Mouse (Mus musculus) MEL (cell line): ENCODE measurements around the gene Chst1. TPM values are rescaled to one million over a fixed set of nuclear protein-coding genes. Genes with fewer than 3 reads are reported as not detected.

Experiments used
- DNase-seq: peaks from one replicate; pipeline ENCODE4 v3.0.0; 2011; ENCODE audit warnings: low read depth, low spot score
- H3K27ac ChIP-seq: 2 replicates; pipeline ENCODE4 v1.5.1; 2012; ENCODE audit warnings: low read depth, mild to moderate bottlenecking, control low read depth, low read length, moderate library complexity; ENCODE audit not compliant: control insufficient read depth
- H3K27me3 ChIP-seq, 2 experiments: fragments of 150-350 bp in 1 of 2; sonication (generic) in 1 of 2; 2 replicates each; pipeline ENCODE4 v1.6.1; 2012; ENCODE audit warnings: low read length in 2 of 2, mild to moderate bottlenecking in 2 of 2, improper control_type of control experiment in 1 of 2, moderate library complexity in 1 of 2; ENCODE audit not compliant: insufficient read depth in 2 of 2, control insufficient read depth in 1 of 2
- H3K36me3 ChIP-seq, 2 experiments: 2 replicates each; pipeline ENCODE4 v1.6.1; 2012 to 2014; ENCODE audit warnings: low read length in 2 of 2, improper control_type of control experiment in 1 of 2, inconsistent platforms in 1 of 2, mild to moderate bottlenecking in 1 of 2; ENCODE audit not compliant: insufficient read depth in 2 of 2, control insufficient read depth in 1 of 2
- H3K4me1 ChIP-seq, 2 experiments: fragments of 150-350 bp in 1 of 2; sonication (generic) in 1 of 2; 2 replicates each; pipeline ENCODE4 v1.6.1; 2012; ENCODE audit warnings: low read length in 2 of 2, improper control_type of control experiment in 1 of 2, mild to moderate bottlenecking in 1 of 2; ENCODE audit not compliant: insufficient read depth in 2 of 2, control insufficient read depth in 1 of 2
- H3K4me3 ChIP-seq, 2 experiments: fragments of 150-350 bp in 1 of 2; sonication (generic) in 1 of 2; 2 replicates each; pipeline ENCODE4 v1.5.1; 2012; ENCODE audit warnings: low read depth in 2 of 2, low read length in 2 of 2, mild to moderate bottlenecking in 2 of 2, moderate library complexity in 2 of 2, control low read depth in 1 of 2, improper control_type of control experiment in 1 of 2; ENCODE audit not compliant: control insufficient read depth in 1 of 2, insufficient read depth in 1 of 2
- H3K79me2 ChIP-seq: 2 replicates; pipeline ENCODE4 v1.6.1; 2012; ENCODE audit warnings: mild to moderate bottlenecking, low read length, moderate library complexity; ENCODE audit not compliant: control insufficient read depth, poor library complexity, insufficient read depth
- H3K9ac ChIP-seq: 2 replicates; pipeline ENCODE4 v1.6.1; 2012; ENCODE audit warnings: low read depth, mild to moderate bottlenecking, control low read depth, low read length, moderate library complexity; ENCODE audit not compliant: control insufficient read depth, poor library complexity, severe bottlenecking
- H3K9me3 ChIP-seq: fragments of 150-350 bp; sonication (generic); replicated peaks from 2 replicates; pipeline ENCODE4 v1.6.1; 2012; ENCODE audit warnings: mild to moderate bottlenecking, low read length, improper control_type of control experiment, moderate library complexity; ENCODE audit not compliant: insufficient read depth
- CTCF ChIP-seq, 3 experiments: IDR thresholded peaks in 2 of 3; conservative IDR thresholded peaks in 1 of 3; 2 replicates each; pipeline ENCODE4 v1.5.1; 2011 to 2012; ENCODE audit warnings: low read length in 3 of 3, low read depth in 2 of 3, mild to moderate bottlenecking in 2 of 3, improper control_type of control experiment in 1 of 3, inconsistent platforms in 1 of 3, mixed read lengths in 1 of 3, moderate library complexity in 1 of 3; ENCODE audit not compliant: control insufficient read depth in 1 of 3, insufficient read depth in 1 of 3, poor library complexity in 1 of 3, severe bottlenecking in 1 of 3
- EP300 ChIP-seq, 2 experiments: IDR thresholded peaks; 2 replicates each; pipeline ENCODE4 v1.6.1; 2011; ENCODE audit warnings: improper control_type of control experiment in 2 of 2, low read length in 2 of 2, low read depth in 1 of 2, mild to moderate bottlenecking in 1 of 2
- GATA1 ChIP-seq: IDR thresholded peaks from 2 replicates; pipeline ENCODE4 v1.6.1; 2011; ENCODE audit warnings: low read depth, low read length, improper control_type of control experiment
- HCFC1 ChIP-seq: IDR thresholded peaks from 2 replicates; pipeline ENCODE4 v1.6.1; 2012; ENCODE audit warnings: low read depth, mild to moderate bottlenecking, inconsistent platforms, low read length, improper control_type of control experiment, moderate library complexity
- JUND ChIP-seq: IDR thresholded peaks from 2 replicates; pipeline ENCODE4 v1.6.1; 2011; ENCODE audit warnings: low read depth, mild to moderate bottlenecking, improper control_type of control experiment, low read length
- MAFK ChIP-seq: IDR thresholded peaks from 2 replicates; pipeline ENCODE4 v1.6.1; 2011; ENCODE audit warnings: low read depth, mild to moderate bottlenecking, low read length, improper control_type of control experiment, borderline replicate concordance
- MEF2A ChIP-seq: IDR thresholded peaks from 2 replicates; pipeline ENCODE4 v1.6.1; 2014; ENCODE audit warnings: low read depth, mild to moderate bottlenecking, inconsistent platforms, low read length, improper control_type of control experiment; ENCODE audit not compliant: poor library complexity, insufficient replicate concordance, severe bottlenecking; ENCODE audit errors: extremely low read depth
- MYC ChIP-seq: IDR thresholded peaks from 2 replicates; pipeline ENCODE4 v1.6.1; 2011; ENCODE audit warnings: low read depth, mild to moderate bottlenecking, low read length, improper control_type of control experiment, moderate library complexity
- NELFE ChIP-seq: IDR thresholded peaks from 2 replicates; pipeline ENCODE4 v1.6.1; 2011; ENCODE audit warnings: low read depth, low read length, improper control_type of control experiment
- POLR2A ChIP-seq, 2 experiments: IDR thresholded peaks; 2 replicates each; pipeline ENCODE4 v1.6.1; 2011 to 2012; ENCODE audit warnings: low read length in 2 of 2, mild to moderate bottlenecking in 2 of 2, control low read depth in 1 of 2, improper control_type of control experiment in 1 of 2, low read depth in 1 of 2, moderate library complexity in 1 of 2; ENCODE audit not compliant: control insufficient read depth in 1 of 2, insufficient read depth in 1 of 2, poor library complexity in 1 of 2
- RAD21 ChIP-seq: IDR thresholded peaks from 2 replicates; pipeline ENCODE4 v1.6.1; 2011; ENCODE audit warnings: mild to moderate bottlenecking, low read depth, low read length, improper control_type of control experiment
- RCOR1 ChIP-seq: IDR thresholded peaks from 2 replicates; pipeline ENCODE4 v1.6.1; 2012; ENCODE audit warnings: low read depth, mild to moderate bottlenecking, inconsistent platforms, low read length, improper control_type of control experiment
- SIN3A ChIP-seq: IDR thresholded peaks from 2 replicates; pipeline ENCODE4 v1.6.1; 2012; ENCODE audit warnings: low read length, improper control_type of control experiment, inconsistent platforms
- SMC3 ChIP-seq: IDR thresholded peaks from 2 replicates; pipeline ENCODE4 v1.6.1; 2011; ENCODE audit warnings: low read depth, low read length, improper control_type of control experiment
- TBP ChIP-seq: IDR thresholded peaks from 2 replicates; pipeline ENCODE4 v1.8.0; 2011; ENCODE audit warnings: low read depth, low read length, improper control_type of control experiment
- TCF12 ChIP-seq: IDR thresholded peaks from 2 replicates; pipeline ENCODE4 v1.6.1; 2014; ENCODE audit warnings: low read depth, mild to moderate bottlenecking, inconsistent platforms, low read length, improper control_type of control experiment, moderate library complexity
- UBTF ChIP-seq: IDR thresholded peaks from 2 replicates; pipeline ENCODE4 v1.6.1; 2012; ENCODE audit warnings: low read depth, mild to moderate bottlenecking, inconsistent platforms, low read length, improper control_type of control experiment, moderate library complexity, borderline replicate concordance; ENCODE audit not compliant: insufficient read depth
- USF2 ChIP-seq, 2 experiments: IDR thresholded peaks; 2 replicates each; pipeline ENCODE4 v1.6.1; 2011 to 2012; ENCODE audit warnings: improper control_type of control experiment in 2 of 2, low read length in 2 of 2, borderline replicate concordance in 1 of 2, inconsistent platforms in 1 of 2, low read depth in 1 of 2, mild to moderate bottlenecking in 1 of 2; ENCODE audit not compliant: insufficient read depth in 1 of 2
- ZC3H11A ChIP-seq: IDR thresholded peaks from 2 replicates; pipeline ENCODE4 v1.6.1; 2012; ENCODE audit warnings: low read depth, mild to moderate bottlenecking, inconsistent platforms, low read length, improper control_type of control experiment
- ZKSCAN1 ChIP-seq: IDR thresholded peaks from 2 replicates; pipeline ENCODE4 v1.6.1; 2012; ENCODE audit warnings: low read depth, mild to moderate bottlenecking, inconsistent platforms, low read length, improper control_type of control experiment, moderate library complexity
- ZNF384 ChIP-seq: IDR thresholded peaks from 2 replicates; pipeline ENCODE4 v1.6.1; 2012; ENCODE audit warnings: low read depth, mild to moderate bottlenecking, inconsistent platforms, low read length, improper control_type of control experiment
- polyA plus RNA-seq, 2 experiments: library from polyadenylated mRNA; stranded (reverse) in 1 of 2; unstranded in 1 of 2; fragments of >175 nt in 1 of 2; fragments of >200 nt in 1 of 2; gene quantifications; 2 replicates each; pipeline versions ENCODE4 v1.2.1 to v1.2.4; 2012; ENCODE audit warnings: low replicate concordance in 2 of 2, low read depth in 1 of 2; ENCODE audit not compliant: insufficient read length in 2 of 2, insufficient read depth in 1 of 2, missing spikeins in 1 of 2
- total RNA-seq: library from RNA; depleted of rRNA; stranded (reverse); fragments of 300-350 nt; gene quantifications from 2 replicates; pipeline ENCODE4 v1.2.3, GENCODE M21; 2012

The Chst1 gene
- total and polyA plus RNA-seq, 3 experiments = 0.14 to 0.35 TPM; not detected in 1

DNA sequence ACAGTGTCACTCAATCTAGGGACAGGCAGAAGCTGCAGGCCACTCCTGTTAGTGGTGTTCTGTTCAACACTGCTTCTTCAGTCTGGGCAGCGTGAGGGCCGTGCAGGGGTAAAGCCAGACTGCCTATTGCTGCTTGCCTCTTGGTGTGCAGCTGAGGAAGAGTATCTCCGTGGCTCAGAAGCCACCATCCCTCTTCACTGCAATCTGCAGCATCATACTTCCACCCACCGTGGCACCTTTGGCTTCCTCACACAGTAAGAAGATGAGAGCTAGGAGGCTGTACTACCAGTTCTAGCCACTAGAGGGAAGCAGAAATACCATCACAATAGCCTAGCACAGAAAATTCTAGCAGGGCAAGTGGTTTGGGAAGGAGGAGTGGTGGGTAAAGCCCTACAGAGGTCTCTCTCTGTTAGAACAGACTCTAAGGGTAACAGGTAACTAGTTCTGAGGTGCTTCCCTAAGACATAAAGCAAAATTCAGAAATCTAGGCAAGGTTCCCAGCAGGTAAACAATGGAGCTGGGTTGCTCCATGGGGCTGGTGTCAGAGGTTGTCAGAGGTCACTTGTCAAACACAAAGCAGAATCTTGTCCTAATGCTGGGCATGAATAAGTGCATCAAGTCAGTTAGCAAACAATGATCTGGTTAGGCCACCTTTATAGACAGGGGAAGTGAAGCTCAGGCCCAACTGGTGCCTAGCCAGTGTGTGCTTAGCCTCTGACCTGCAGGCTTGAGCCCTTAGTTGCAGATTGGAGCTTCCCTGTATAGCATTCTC, 9.5 kb downstream of the Chst1 start:
- H3K27me3 ChIP-seq = no peaks in the 10 kb centered on the region; a peak in 1 of 4 replicates
- H3K27ac ChIP-seq = no peak overlapping the region
- peaks cover 12 to 20% of the 10 kb centered on the region in 2 experiments; a peak in 3 of 4 replicates for H3K4me1 ChIP-seq
- H3K36me3 ChIP-seq = peaks cover 0 to 11% of the 10 kb centered on the region in 2 experiments; a peak in 2 of 4 replicates
- peak; percentile 85 for DNase-seq
- no peak overlapping the region for H3K4me3 ChIP-seq
- H3K9me3 ChIP-seq = no peaks in the 10 kb centered on the region
- no peaks in the 10 kb centered on the region for H3K79me2 ChIP-seq
- H3K9ac ChIP-seq = no peak overlapping the region; the same call in 1 of the 2 replicates
- TF ChIP-seq POLR2A (IDR thresholded peaks at IDR 0.05; ENCODE audit: control insufficient read depth in 1 of 2, insufficient read depth in 1 of 2, low read depth in 1 of 2, low read length in 2 of 2, poor library complexity in 1 of 2) (no peak), ZC3H11A (peak; percentile 91), NELFE (no peak), EP300 (IDR thresholded peaks at IDR 0.05; ENCODE audit: low read depth in 1 of 2, low read length in 2 of 2) (0 out of 4 replicates have a peak, but pooled peaks of 1 of the 2 experiments have one; percentile 5), UBTF (no peak), TCF12 (no peak), ZKSCAN1 (no peak), MAFK (no peak), ZNF384 (no peak), CTCF (IDR thresholded peaks at IDR 0.05 in 2 of 3, conservative IDR thresholded peaks at IDR 0.05 in 1 of 3; ENCODE audit: control insufficient read depth in 1 of 3, insufficient read depth in 1 of 3, low read depth in 2 of 3, low read length in 3 of 3, poor library complexity in 1 of 3, severe bottlenecking in 1 of 3) (peak; percentile 34 to 98 (median 89)), SMC3 (peak; percentile 95), RAD21 (peak; percentile 90)

DNA sequence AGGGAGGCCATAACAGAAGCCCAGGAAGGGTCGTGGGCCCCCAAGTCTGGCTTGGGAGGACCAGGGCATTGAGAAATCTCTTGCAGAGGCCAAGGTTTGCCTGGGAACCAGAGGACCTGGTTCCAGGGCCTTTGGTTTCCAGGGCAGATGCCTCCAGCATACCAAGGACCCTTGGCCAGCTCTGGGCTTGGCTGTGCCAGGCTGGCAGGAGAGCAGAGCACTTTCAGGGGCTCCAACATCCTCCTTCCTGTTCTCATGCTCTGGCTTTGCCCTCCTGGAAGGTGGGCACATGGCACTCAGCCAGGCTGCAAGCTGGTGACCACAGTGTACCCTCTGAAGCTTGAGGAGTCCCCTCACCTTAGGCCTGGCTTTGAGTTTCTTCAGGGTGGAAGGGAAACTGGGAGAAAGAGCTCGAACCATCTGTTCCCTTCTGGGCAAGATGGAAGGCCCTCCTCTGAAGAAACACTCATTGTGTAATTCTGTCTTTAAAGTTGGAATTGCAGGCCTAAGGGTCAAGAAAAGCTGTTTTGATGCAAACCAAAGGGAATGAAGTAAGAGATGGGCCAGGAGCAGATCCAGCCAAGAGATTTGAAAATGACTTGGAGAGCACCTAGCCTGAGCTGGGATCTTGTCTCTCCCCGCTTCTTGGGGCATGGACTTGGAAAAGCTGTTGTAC, 10.3 kb downstream of the Chst1 start:
- no peaks in the 10 kb centered on the region for H3K27me3 ChIP-seq
- no peak overlapping the region for H3K27ac ChIP-seq
- TF ChIP-seq MYC = no peak
- no peak for TF ChIP-seq SIN3A
- no peak for TF ChIP-seq TBP
- no peak for TF ChIP-seq JUND
- TF ChIP-seq MEF2A = no peak
- TF ChIP-seq GATA1 = no peak
- no peak for TF ChIP-seq USF2 (IDR thresholded peaks at IDR 0.05; ENCODE audit: borderline replicate concordance in 1 of 2, insufficient read depth in 1 of 2, low read depth in 1 of 2, low read length in 2 of 2)
- TF ChIP-seq HCFC1 = no peak
- no peak for TF ChIP-seq RCOR1
- TF ChIP-seq, all 39 proteins: peak for 0
- DNase-seq = no peak
- Histone ChIP-seq H3K9ac (no peak overlapping the region), H3K79me2 (no peaks in the 10 kb centered on the region), H3K36me3 (peaks cover 0 to 11% of the 10 kb centered on the region in 2 experiments; a peak in 2 of 4 replicates), H3K4me3 (no peak overlapping the region), H3K4me1 (peaks cover 12 to 20% of the 10 kb centered on the region in 2 experiments; a peak in 3 of 4 replicates), H3K9me3 (no peaks in the 10 kb centered on the region)
